Mouse (Mus musculus): ENCODE measurements around the gene Dgat2. TPM values are rescaled to one million over a fixed set of nuclear protein-coding genes. Genes with fewer than 3 reads are reported as not detected.

The Dgat2 gene
- polyA plus RNA-seq, 1 experiment from 2014 or later = 20.3 TPM

Other genes starting within 250 kb of the Dgat2 start
- 22.0 and 23.9 TPM in 2 replicates for gene Uvrag, start 41.6 kb downstream of the Dgat2 start, polyA plus RNA-seq (2014; fragmentation: Nextera tagmentation; extraction: Ambion mirVana)
- 7.5 and 8.0 TPM in 2 replicates for gene Mogat2, start 55.9 kb upstream of the Dgat2 start, polyA plus RNA-seq (2014; fragmentation: Nextera tagmentation; extraction: Ambion mirVana)
- gene Map6, start 84.7 kb upstream of the Dgat2 start, polyA plus RNA-seq (2014; fragmentation: Nextera tagmentation; extraction: Ambion mirVana) = 4.9 and 6.1 TPM in 2 replicates
- gene Serpinh1, start 170.5 kb upstream of the Dgat2 start, polyA plus RNA-seq (2014; fragmentation: Nextera tagmentation; extraction: Ambion mirVana) = 474 and 475 TPM in 2 replicates
- 15.9 and 22.7 TPM in 2 replicates for gene Gdpd5, start 198.7 kb upstream of the Dgat2 start, polyA plus RNA-seq (2014; fragmentation: Nextera tagmentation; extraction: Ambion mirVana)

All from stomach, embryonic 14.5 days (tissue).